Mouse (Mus musculus): ENCODE results near the gene Nnmt. TPM values are rescaled to one million over a fixed set of nuclear protein-coding genes. Genes with fewer than 3 reads are reported as not detected.

Nnmt gene
- polyA plus RNA-seq, 1 experiment from 2014 or later: 1.2 TPM

GRCm38 (mm10) chr9:48612542-48612941 lies 7.6 kb upstream of the Nnmt start:
- no peaks in the 10 kb centered on the region for H3K36me3 ChIP-seq (ENCODE audit: control insufficient read depth, insufficient read depth, low read length)
- no peak overlapping the region for H3K27ac ChIP-seq (ENCODE audit: low read depth, low read length)
- 89% methylated on average over 5 of the region's 5 CpGs for WGBS
- H3K4me3 ChIP-seq (ENCODE audit: low read depth, low read length): no peak overlapping the region
- no peak overlapping the region for H3K4me2 ChIP-seq
- H3K9ac ChIP-seq (ENCODE audit: low read length): no peak overlapping the region
- DNase-seq (ENCODE audit: low spot score, missing footprints): peak; percentile 28
- no peaks in the 10 kb centered on the region for H3K4me1 ChIP-seq (ENCODE audit: control insufficient read depth, insufficient read depth, low read length)
- no peaks in the 10 kb centered on the region for H3K9me3 ChIP-seq (ENCODE audit: control insufficient read depth, low read length)
- ATAC-seq (ENCODE audit: low FRiP score): no peak
- H3K27me3 ChIP-seq (ENCODE audit: control insufficient read depth, insufficient read depth, low read length): no peaks in the 10 kb centered on the region

DNA sequence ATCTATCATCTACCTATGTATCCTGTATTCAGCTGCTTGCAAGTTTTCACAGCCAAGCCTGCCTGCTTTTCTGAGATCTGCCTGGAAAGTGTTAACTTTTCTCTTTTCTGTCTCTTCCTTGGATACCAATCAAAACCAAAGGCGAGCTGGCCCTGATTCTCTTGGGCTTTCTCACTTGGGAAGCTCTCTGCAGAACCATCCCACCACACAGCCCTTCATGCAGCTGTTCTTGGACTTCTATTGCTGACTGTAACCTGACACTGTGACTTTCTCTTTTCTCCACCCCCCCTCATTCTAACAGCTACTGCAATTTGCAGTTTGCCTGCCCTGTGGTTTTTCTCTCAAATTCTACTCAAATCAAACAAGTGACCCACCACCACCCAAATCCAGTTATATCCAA lies 6.1 kb upstream of the Nnmt start:
- H3K9ac ChIP-seq (ENCODE audit: low read length): no peak overlapping the region
- WGBS: 36% methylated on average over 1 of the region's 1 CpGs
- H3K4me3 ChIP-seq (ENCODE audit: low read depth, low read length): no peak overlapping the region
- H3K4me2 ChIP-seq: no peak overlapping the region
- no peak for ATAC-seq (ENCODE audit: low FRiP score)
- no peaks in the 10 kb centered on the region for H3K9me3 ChIP-seq (ENCODE audit: control insufficient read depth, low read length)
- no peaks in the 10 kb centered on the region for H3K27me3 ChIP-seq (ENCODE audit: control insufficient read depth, insufficient read depth, low read length)
- no peak for DNase-seq (ENCODE audit: low spot score, missing footprints)
- no peaks in the 10 kb centered on the region for H3K36me3 ChIP-seq (ENCODE audit: control insufficient read depth, insufficient read depth, low read length)
- no peak overlapping the region for H3K27ac ChIP-seq (ENCODE audit: low read depth, low read length)
- H3K4me1 ChIP-seq (ENCODE audit: control insufficient read depth, insufficient read depth, low read length): no peaks in the 10 kb centered on the region

DNA sequence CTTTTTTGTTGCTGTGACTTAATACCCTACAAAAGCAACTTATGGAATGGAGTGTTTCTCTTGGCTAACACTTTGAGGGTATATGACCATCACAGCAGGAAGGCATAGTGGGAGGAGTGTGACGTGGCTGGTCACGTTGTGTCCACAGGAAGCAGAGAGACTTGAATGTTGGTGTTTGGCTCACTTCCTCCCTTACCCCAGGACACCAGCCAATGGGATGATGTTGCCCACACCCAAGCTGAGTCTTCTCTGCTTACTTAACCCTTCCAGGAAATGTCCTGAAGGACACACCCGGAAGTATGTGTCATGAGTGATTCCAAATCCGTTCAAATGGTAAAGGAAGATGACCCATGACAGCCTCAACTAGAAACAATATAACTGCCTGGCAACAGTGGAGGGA lies 4.8 kb upstream of the Nnmt start:
- no peak for DNase-seq (ENCODE audit: low spot score, missing footprints)
- H3K9me3 ChIP-seq (ENCODE audit: control insufficient read depth, low read length): no peaks in the 10 kb centered on the region
- H3K36me3 ChIP-seq (ENCODE audit: control insufficient read depth, insufficient read depth, low read length): no peaks in the 10 kb centered on the region
- no peaks in the 10 kb centered on the region for H3K27me3 ChIP-seq (ENCODE audit: control insufficient read depth, insufficient read depth, low read length)
- WGBS: 77% methylated on average over 4 of the region's 4 CpGs
- no peak overlapping the region for H3K27ac ChIP-seq (ENCODE audit: low read depth, low read length)
- no peak for ATAC-seq (ENCODE audit: low FRiP score)
- no peak overlapping the region for H3K9ac ChIP-seq (ENCODE audit: low read length)
- H3K4me2 ChIP-seq: no peak overlapping the region
- no peak overlapping the region for H3K4me3 ChIP-seq (ENCODE audit: low read depth, low read length)
- H3K4me1 ChIP-seq (ENCODE audit: control insufficient read depth, insufficient read depth, low read length): no peaks in the 10 kb centered on the region

- DNase-seq (ENCODE audit: low spot score, missing footprints): peak; percentile 87
- H3K4me3 ChIP-seq (ENCODE audit: low read depth, low read length): no peak overlapping the region
Measured at GRCm38 (mm10) chr9:48607417-48607816, 2.5 kb upstream of the Nnmt start.

DNA sequence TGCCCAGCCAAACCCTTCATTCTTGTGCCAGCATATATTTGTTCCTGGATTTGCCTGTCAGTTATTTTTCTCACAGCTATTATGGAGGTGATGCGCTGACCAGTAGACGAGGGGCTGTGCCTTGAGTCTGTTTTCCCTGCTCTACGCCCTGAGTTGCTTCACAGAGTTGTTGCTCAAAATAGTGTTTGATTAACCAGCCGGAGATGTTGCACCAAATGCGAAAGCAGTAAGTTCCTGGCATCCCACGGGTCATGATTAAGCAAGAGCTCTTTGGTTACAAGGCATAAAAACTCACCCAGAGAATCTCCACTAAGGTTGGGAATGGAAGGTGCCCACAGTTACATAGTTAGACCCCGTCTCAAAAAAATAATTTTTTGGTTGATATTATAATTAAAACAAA lies 1.2 kb upstream of the Nnmt start:
- Histone ChIP-seq H3K36me3 (ENCODE audit: control insufficient read depth, insufficient read depth, low read length) (no peaks in the 10 kb centered on the region), H3K27me3 (ENCODE audit: control insufficient read depth, insufficient read depth, low read length) (no peaks in the 10 kb centered on the region), H3K27ac (ENCODE audit: low read depth, low read length) (no peak overlapping the region), H3K4me2 (no peak overlapping the region), H3K4me3 (ENCODE audit: low read depth, low read length) (no peak overlapping the region), H3K9me3 (ENCODE audit: control insufficient read depth, low read length) (no peaks in the 10 kb centered on the region), H3K4me1 (ENCODE audit: control insufficient read depth, insufficient read depth, low read length) (no peaks in the 10 kb centered on the region), H3K9ac (ENCODE audit: low read length) (no peak overlapping the region)
- ATAC-seq (ENCODE audit: low FRiP score): no peak
- WGBS: 93% methylated on average over 7 of the region's 7 CpGs
- no peak for DNase-seq (ENCODE audit: low spot score, missing footprints)

More at GRCm38 (mm10) chr9:48607417-48607816, 2.5 kb upstream of the Nnmt start:
- no peaks in the 10 kb centered on the region for H3K36me3 ChIP-seq (ENCODE audit: control insufficient read depth, insufficient read depth, low read length)
- ATAC-seq (ENCODE audit: low FRiP score): 0 out of 2 replicates have a peak, but pooled peaks have one; percentile 30
- no peaks in the 10 kb centered on the region for H3K27me3 ChIP-seq (ENCODE audit: control insufficient read depth, insufficient read depth, low read length)
- no peak overlapping the region for H3K4me2 ChIP-seq
- no peaks in the 10 kb centered on the region for H3K9me3 ChIP-seq (ENCODE audit: control insufficient read depth, low read length)
- no peak overlapping the region for H3K27ac ChIP-seq (ENCODE audit: low read depth, low read length)
- 43% methylated on average over 7 of the region's 7 CpGs for WGBS
- no peaks in the 10 kb centered on the region for H3K4me1 ChIP-seq (ENCODE audit: control insufficient read depth, insufficient read depth, low read length)
- H3K9ac ChIP-seq (ENCODE audit: low read length): no peak overlapping the region

DNA sequence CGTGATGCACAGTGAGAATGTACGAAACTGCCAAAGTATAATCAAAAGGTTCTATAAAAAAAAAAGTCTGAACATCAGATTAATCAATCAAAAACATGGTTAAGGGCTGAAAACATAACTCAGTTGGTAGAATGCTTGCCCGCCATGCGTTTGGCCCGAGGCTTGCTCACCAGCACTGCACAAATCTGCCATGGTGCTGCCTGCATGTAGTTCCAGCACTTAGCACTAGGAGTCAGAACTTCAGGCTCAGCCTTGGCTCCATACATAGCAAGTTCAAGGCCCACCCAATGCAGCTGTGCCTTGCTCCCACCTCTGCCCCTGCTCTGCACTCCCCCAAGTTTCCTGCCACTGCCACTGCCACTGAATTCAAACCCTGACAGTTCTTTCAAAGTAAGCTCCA lies 744 bp upstream of the Nnmt start:
- no peaks in the 10 kb centered on the region for H3K9me3 ChIP-seq (ENCODE audit: control insufficient read depth, low read length)
- H3K4me2 ChIP-seq: no peak overlapping the region
- ATAC-seq (ENCODE audit: low FRiP score) (no peak), DNase-seq (ENCODE audit: low spot score, missing footprints) (no peak)
- no peak overlapping the region for H3K9ac ChIP-seq (ENCODE audit: low read length)
- no peaks in the 10 kb centered on the region for H3K36me3 ChIP-seq (ENCODE audit: control insufficient read depth, insufficient read depth, low read length)
- 88% methylated on average over 5 of the region's 5 CpGs for WGBS
- H3K27me3 ChIP-seq (ENCODE audit: control insufficient read depth, insufficient read depth, low read length): no peaks in the 10 kb centered on the region
- no peaks in the 10 kb centered on the region for H3K4me1 ChIP-seq (ENCODE audit: control insufficient read depth, insufficient read depth, low read length)
- H3K27ac ChIP-seq (ENCODE audit: low read depth, low read length): no peak overlapping the region
- H3K4me3 ChIP-seq (ENCODE audit: low read depth, low read length): no peak overlapping the region

- Histone ChIP-seq H3K9ac (ENCODE audit: low read length) (no peak overlapping the region), H3K4me2 (no peak overlapping the region), H3K27me3 (ENCODE audit: control insufficient read depth, insufficient read depth, low read length) (no peaks in the 10 kb centered on the region), H3K36me3 (ENCODE audit: control insufficient read depth, insufficient read depth, low read length) (no peaks in the 10 kb centered on the region), H3K4me3 (ENCODE audit: low read depth, low read length) (no peak overlapping the region), H3K4me1 (ENCODE audit: control insufficient read depth, insufficient read depth, low read length) (no peaks in the 10 kb centered on the region), H3K27ac (ENCODE audit: low read depth, low read length) (no peak overlapping the region), H3K9me3 (ENCODE audit: control insufficient read depth, low read length) (no peaks in the 10 kb centered on the region)
- ATAC-seq (ENCODE audit: low FRiP score) (no peak), DNase-seq (ENCODE audit: low spot score, missing footprints) (no peak)
- WGBS: 77% methylated on average over 1 of the region's 1 CpGs
Measured at GRCm38 (mm10) chr9:48604226-48604625, 727 bp downstream of the Nnmt start.

DNA sequence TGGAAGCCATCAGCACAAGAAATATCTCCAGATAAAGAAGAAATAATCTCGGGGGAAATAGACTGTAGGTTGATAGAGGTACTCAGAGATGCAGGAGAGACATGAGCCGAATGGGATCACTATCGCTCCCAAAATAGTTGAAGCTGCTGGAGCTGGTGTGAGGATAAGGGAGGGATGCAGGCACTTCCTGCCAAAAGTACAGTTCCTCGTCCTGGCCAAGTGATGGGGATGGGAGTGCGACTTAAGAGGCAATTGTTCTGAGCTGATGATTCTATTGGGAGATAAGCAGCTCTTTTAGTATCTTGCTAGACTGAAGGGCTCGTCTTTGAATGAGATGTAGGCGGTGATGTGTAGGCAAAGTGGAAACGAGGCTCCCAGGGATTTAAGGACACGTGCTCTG lies 4.1 kb downstream of the Nnmt start:
- no peak overlapping the region for H3K9ac ChIP-seq (ENCODE audit: low read length)

DNA sequence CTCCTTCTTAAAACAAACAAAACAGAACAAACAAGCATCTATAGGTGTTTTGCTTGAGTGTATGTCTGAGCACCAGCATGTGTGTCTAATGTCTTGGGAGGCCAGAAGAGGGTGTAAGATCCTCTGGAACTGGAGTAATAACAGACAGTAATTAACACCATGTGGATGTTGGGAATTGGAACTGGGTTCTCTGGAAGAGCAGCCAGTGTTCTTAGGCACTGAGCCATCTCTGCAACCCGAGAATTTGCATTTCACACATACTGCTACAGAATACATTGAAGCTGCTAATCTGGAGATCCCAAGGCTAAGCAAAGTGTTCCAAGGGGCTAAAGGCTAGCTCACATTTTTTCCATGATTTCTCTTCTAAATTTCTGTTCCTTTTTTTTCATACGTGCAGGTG lies 4.9 kb downstream of the Nnmt start:
- no peaks in the 10 kb centered on the region for H3K9me3 ChIP-seq (ENCODE audit: control insufficient read depth, low read length)
- no peak for DNase-seq (ENCODE audit: low spot score, missing footprints)
- no peak overlapping the region for H3K4me2 ChIP-seq
- H3K27me3 ChIP-seq (ENCODE audit: control insufficient read depth, insufficient read depth, low read length): no peaks in the 10 kb centered on the region
- WGBS: 74% methylated on average over 2 of the region's 2 CpGs
- H3K27ac ChIP-seq (ENCODE audit: low read depth, low read length): no peak overlapping the region
- H3K36me3 ChIP-seq (ENCODE audit: control insufficient read depth, insufficient read depth, low read length): no peaks in the 10 kb centered on the region
- no peak overlapping the region for H3K9ac ChIP-seq (ENCODE audit: low read length)
- ATAC-seq (ENCODE audit: low FRiP score): no peak
- no peaks in the 10 kb centered on the region for H3K4me1 ChIP-seq (ENCODE audit: control insufficient read depth, insufficient read depth, low read length)
- no peak overlapping the region for H3K4me3 ChIP-seq (ENCODE audit: low read depth, low read length)

More for the DNA sequence above, 4.1 kb downstream of the Nnmt start:
- Histone ChIP-seq H3K36me3 (ENCODE audit: control insufficient read depth, insufficient read depth, low read length) (no peaks in the 10 kb centered on the region), H3K27me3 (ENCODE audit: control insufficient read depth, insufficient read depth, low read length) (no peaks in the 10 kb centered on the region), H3K4me1 (ENCODE audit: control insufficient read depth, insufficient read depth, low read length) (no peaks in the 10 kb centered on the region), H3K4me2 (no peak overlapping the region), H3K9me3 (ENCODE audit: control insufficient read depth, low read length) (no peaks in the 10 kb centered on the region), H3K27ac (ENCODE audit: low read depth, low read length) (no peak overlapping the region), H3K4me3 (ENCODE audit: low read depth, low read length) (no peak overlapping the region)
- 73% methylated on average over 9 of the region's 9 CpGs for WGBS
- no peak for DNase-seq (ENCODE audit: low spot score, missing footprints)
- no peak for ATAC-seq (ENCODE audit: low FRiP score)

DNA sequence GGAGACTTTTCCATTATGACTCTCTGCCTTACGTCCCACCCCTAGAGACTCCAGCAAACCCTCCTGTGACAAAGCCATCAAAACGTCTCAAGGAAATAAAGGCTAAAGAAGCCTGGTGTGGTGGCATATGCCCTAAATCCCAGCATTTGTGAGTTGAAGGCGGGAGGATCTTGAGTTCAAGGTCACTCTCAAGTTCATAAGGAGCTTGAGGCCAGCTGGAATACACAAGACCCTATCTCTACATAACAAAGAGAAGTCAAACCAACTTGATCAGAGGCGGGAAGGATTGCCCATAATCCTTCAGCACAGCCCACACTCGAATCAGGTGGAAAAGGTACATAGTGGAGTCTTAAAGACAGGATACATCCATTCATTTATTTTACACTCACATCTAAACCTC lies 7.5 kb downstream of the Nnmt start:
- ATAC-seq (ENCODE audit: low FRiP score): no peak
- H3K4me3 ChIP-seq (ENCODE audit: low read depth, low read length): no peak overlapping the region
- H3K36me3 ChIP-seq (ENCODE audit: control insufficient read depth, insufficient read depth, low read length): no peaks in the 10 kb centered on the region
- no peak overlapping the region for H3K27ac ChIP-seq (ENCODE audit: low read depth, low read length)
- no peak overlapping the region for H3K9ac ChIP-seq (ENCODE audit: low read length)
- no peaks in the 10 kb centered on the region for H3K4me1 ChIP-seq (ENCODE audit: control insufficient read depth, insufficient read depth, low read length)
- no peak overlapping the region for H3K4me2 ChIP-seq
- no peak for DNase-seq (ENCODE audit: low spot score, missing footprints)
- 73% methylated on average over 5 of the region's 5 CpGs for WGBS
- no peaks in the 10 kb centered on the region for H3K27me3 ChIP-seq (ENCODE audit: control insufficient read depth, insufficient read depth, low read length)
- H3K9me3 ChIP-seq (ENCODE audit: control insufficient read depth, low read length): no peaks in the 10 kb centered on the region

All from midbrain, embryonic 11.5 days (tissue).